Mouse (Mus musculus): ENCODE measurements around the gene Prdm8.

Prdm8 gene

DNA sequence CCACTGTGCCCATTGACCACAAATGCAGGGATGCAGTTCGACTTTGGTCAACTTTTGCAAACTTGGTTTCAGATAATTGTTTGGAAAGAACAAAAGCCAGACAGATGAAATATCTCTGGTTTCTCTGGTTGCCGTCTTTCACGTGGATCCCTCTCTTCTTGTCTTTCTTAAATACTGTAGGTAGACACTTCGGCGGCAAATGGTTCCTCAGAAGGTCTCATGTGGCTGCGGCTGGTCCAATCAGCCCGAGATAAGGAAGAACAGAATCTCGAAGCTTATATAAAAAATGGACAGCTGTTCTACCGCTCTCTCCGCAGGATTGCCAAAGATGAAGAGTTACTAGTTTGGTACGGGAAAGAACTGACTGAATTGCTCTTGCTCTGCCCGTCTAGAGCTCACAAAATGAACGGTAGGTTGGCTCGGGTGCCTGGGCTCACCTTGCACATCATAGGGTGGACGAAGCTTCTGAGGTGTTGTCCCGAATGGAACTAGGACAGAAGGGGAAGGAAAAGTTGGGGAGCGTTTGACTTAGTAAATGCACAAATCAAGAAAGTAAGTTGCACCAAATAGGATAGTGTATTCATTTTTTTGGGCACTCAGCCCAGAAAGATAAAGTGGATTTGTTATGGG, 17.4 kb downstream of the Prdm8 start:
- DNase-seq (ENCODE audit: low read depth, low spot score), result no peak

DNA sequence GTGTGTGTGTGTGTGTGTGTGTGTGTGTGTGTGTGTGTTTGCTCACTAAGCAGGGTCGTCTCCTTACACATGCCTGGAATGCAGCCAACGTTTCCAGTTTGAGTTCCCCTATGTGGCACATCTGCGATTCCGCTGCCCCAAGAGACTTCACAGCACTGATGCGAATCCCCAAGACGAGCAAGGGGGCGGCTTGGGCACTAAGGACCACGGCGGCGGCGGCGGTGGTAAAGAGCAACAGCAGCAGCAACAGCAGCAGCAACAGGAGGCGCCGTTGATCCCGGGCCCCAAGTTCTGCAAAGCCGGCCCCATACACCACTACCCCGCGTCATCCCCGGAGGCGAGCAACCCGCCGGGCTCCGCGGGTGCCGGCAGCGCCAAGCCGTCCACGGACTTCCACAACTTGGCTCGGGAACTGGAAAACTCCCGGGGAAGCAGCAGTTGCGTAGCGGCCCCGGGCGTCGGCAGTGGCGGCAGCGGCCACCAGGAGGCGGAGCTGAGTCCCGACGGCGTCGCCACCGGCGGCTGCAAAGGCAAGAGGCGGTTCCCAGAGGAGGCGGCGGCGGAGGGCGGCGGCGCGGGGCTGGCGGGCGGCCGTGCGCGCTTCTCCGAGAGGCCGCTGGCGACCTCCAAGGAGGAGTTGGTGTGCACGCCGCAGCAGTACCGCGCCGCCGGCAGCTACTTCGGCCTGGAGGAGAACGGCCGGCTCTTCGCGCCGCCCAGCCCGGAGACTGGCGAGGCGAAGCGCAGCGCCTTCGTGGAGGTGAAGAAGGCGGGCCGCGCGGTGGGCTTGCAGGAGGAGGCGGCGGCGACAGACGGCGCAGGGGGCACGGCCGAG, 18.2 kb downstream of the Prdm8 start:
- DNase-seq (ENCODE audit: low read depth, low spot score), result peak; percentile 75

DNA sequence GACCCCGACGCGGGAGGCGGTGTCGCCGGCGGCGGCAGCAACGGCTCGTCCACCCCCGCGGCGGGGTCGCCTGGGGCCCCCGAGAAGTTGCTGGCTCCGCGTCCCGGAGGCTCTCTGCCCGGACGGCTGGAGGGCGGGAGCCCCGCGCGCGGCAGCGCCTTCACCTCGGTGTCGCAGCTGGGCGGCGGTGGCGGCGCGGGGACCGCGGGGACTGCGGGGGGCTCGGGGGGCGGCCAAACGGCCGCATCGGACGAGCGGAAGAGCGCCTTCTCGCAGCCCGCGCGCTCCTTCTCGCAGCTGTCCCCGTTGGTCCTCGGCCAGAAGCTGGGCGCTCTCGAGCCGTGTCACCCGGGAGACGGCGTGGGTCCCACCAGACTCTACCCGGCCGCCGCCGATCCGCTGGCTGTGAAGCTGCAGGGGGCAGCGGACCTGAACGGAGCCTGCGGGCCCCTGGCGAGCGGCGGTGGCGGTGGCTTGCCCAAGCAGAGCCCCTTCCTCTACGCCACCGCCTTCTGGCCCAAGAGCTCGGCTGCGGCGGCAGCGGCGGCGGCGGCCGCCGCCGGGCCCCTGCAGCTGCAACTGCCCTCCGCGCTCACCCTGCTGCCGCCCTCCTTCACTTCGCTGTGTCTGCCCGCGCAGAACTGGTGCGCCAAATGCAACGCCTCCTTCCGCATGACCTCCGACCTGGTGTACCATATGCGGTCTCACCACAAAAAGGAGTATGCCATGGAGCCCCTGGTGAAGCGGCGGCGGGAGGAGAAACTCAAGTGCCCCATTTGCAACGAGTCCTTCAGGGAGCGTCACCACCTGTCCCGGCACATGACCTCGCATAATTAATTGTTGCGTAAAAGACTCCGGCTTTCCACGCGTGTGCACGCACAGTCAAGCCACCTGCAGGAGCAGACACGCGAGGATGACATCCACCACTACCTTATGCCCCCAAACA, 19.1 kb downstream of the Prdm8 start:
- DNase-seq (ENCODE audit: low read depth, low spot score), result peak; percentile 47

DNA sequence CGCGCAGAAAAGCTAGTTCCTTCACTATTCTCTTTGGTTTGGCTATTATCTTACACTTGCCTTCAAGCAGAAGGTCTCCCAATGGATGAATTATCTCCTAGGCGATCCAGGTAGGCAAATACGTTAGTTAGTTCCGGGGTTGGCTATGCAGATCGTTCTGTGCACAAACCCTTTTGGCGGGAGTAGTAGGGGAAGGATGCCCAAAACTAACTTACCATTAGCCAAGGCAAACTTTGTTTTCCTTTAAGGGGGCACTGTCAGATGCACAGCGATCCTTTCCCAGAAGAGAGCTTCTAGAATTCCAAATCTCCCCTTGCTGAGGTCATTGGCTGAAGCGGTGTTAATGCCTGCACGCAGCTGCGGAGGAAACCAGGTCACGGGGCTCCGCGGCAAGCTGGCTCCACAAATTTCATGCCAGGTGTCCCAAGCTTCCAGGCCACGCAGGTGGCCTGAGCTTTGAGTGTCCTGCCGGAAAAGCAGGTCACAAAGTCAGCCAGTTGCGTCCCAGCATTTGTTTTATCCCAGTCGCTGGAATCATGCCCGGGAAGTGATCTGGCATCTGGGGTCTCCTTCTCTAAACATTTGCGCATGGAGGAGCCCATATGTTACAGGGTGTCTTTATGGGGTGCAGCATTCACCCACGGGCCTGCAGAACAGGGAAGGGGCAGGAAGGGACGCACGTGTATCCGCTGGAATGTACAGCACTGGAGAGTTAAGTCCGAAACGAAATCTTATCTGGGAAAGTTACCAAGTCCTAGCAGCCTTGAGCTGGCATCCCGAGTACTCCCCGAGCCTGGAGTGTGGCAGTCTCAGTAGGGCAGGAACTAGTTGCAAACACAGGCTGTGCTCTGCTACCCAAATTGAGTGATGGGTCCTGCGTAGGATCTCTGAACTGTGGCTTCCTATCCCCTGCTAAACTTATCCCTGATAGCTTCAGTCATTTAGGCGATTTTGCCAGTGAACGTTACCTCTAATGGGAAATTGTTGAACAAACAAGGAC, 22.5 kb downstream of the Prdm8 start:
- peak; percentile 17 for DNase-seq (ENCODE audit: low read depth, low spot score)

DNA sequence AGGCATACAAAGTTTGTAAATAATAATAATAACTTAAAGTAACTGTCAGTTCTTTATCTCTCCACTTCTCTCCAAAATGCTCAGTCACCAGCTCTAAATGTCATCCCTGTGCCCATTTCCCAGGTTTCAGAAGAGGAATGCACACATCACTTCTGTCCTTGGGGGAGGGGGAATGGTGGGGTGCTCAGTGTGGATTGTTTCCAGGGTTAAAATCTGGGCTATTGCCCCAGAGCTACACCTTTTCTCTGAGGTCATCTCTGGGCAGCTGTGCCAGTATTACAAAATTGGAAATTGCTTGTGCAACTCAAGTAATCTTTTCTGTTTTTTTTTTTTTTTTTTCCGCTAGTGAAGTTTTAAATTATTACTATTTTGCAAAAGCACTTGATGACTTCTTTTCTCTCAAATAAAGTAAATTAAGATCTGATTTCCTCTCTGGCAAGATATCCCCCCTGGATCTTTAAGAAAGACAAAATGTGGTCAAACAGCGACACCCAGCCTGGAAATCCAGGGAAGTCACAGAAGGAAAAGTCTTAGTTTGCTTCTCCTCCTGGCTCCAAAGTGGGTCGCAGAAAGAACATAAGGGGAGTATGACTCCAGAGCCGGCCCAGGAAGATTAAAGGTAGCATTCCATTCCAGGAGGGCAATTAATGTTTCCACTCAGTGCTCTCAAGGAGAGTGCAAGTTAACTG, 25.4 kb downstream of the Prdm8 start:
- no peak for DNase-seq (ENCODE audit: low read depth, low spot score)

DNA sequence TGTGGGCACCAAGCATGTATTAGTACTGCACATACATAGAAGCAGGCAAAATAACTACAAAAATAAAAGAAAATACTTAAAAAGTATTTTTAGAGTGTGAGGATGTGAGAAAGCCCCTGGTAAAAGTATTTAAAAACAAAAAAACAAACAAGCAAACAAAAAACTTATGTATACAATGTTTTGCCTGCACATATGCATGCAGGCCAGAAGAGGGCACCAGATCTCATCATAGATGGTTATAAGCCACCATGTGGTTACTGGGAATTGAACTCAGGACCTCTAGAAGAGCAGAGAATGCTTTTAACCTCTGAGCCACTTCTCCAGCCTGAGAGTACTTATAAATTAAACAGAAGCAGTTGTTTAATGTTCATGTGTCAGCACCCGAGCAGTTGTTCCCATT, 28.0 kb downstream of the Prdm8 start:
- no peak for DNase-seq (ENCODE audit: low read depth, low spot score)

DNA sequence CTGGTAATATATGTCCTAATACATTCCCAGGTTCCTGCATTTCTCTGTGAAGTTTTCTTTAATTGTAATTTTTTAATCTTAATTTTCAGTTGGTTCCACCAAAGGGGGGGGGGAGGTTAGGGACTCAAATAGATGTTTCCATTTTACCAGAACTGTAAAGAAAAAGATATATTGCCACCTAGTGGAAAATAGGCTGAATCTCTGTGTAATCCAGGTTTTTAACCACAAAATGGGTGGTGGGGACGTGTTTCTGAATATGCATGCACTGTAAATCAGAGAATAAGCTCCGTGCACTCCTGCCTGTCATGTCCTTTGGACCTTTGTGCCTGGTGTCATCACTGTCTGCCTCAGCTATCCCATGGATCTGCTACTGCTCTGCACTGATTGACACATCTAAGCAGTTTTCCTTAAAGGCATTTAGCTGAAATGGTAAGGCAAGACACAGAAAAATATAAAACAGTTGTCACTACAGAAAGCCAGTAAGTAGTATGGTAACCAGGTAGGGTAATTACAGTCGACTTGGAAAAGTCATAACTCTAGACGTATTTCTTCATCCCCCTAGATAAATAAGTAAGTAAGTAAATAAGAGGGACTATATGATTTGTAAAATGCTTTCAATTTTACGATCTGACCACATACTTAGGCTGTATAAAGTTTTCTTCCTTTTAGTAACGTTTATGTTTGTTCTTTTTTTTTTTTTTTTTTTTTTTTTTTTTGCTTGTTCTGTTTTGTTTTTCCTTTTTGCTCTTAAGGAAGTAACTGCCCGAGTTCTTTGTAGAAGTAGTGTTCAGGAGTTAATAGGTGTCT, 31.6 kb downstream of the Prdm8 start:
- DNase-seq (ENCODE audit: low read depth, low spot score), result no peak

DNA sequence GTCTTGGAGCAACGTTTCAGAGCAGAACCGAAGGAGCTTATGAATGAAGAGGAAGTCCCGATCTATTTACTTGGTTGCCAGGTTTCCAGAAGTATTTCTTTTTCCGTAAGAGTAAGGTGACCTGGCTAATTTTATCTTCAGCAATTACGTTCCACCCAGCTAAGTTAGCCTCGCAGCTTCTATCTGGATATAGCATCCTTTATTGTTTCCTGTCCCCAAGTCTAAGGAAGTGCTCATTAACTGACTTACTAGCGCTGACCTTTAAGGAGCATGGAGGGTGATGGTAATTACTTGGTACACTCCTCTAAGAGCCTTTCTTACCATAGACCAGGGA, 32.2 kb downstream of the Prdm8 start:
- no peak for DNase-seq (ENCODE audit: low read depth, low spot score)

DNA sequence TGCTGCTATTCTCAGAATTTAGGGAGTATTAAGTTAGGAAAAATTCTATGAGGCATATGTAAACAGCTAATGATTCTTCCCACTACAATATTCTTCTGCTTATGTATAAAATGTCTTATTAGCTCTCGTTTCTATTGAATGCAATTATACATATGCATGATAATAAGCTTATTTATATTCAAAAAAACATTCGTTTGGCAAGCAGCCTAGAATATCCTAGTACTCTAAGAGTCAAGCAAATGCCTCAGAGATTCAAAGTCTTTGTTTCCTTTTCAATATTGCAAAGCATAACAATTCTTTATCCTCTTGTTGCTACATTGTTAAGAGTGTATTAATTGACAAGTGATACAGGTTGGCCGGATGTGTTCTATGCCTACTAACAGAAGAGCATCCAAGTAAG, 34.6 kb downstream of the Prdm8 start:
- DNase-seq (ENCODE audit: low read depth, low spot score), result no peak

DNA sequence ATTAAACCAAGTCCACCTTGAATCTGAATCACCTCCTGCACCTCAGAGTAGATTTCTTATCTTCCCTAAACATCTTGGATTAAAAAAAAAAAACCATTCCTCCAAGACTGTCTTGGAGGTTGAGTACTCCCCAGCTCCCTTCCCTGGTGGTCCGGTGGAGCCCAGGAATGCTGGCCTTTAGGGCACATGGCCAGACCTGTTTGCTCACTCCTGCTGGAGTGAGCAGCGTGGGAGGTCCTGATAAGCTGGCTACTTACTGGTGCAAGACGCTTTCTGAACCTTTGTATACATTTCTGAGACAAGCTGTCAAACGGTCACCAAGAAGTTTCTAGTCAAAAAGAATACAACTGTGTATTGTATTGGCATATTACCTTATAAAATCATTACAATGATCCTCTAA, 36.0 kb downstream of the Prdm8 start:
- no peak for DNase-seq (ENCODE audit: low read depth, low spot score)

DNA sequence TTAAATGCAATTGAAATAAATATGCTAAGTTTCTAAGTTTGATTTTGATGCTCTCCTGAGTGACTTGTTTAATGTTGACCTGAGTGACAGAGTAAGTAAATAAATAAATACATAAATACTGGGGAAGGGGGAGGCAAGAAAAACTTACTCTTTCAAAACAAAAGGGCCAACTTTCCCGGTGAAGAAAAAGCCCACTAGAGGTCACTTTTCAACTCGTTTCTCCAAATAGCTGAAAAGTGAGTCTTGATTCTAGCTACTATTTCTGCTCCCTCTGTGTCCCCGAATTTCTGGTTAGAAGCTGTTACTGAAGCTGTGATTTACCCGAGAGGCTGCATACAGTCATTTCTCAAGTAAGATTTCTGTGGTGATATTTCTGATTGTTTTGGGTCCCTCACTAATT, 45.5 kb downstream of the Prdm8 start:
- no peak for DNase-seq (ENCODE audit: low read depth, low spot score)

DNA sequence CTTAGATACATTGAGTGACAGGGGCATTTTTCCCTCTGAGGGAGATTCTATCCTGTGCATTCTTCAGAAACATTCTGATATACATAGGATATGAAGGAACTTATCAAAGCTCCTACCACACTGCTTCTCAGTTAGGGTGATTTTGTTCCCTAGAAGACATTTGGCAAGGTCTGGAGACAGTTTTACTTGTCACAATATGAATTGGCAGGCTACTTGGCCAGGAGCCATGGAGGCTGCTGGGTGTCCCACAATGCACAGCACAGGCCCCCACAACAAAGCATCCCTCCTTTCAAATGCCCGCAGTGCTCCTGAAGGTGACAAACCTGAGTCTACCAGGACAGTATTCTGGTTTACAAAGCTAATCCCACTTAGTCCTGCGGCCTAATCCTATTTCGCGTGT, 55.0 kb downstream of the Prdm8 start:
- no peak for DNase-seq (ENCODE audit: low read depth, low spot score)

DNA sequence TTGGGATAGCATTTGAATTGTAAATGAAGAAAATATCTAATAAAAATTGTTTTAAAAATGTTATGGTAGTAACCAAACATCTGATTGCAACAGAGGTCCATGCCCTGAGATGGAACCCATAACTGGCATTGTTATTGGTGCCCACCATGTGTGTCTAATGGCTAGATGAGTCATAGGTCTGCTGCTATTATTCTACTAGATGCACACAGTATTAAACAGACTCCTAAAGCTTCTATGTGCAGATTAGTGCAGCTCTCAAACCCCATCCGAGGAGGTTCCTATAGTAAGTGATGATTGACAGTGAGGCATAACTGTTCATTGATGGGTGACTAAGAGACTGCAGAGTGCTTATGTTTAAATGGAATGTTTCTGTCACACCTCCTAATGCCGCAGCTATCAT, 59.7 kb downstream of the Prdm8 start:
- DNase-seq (ENCODE audit: low read depth, low spot score), result no peak

DNA sequence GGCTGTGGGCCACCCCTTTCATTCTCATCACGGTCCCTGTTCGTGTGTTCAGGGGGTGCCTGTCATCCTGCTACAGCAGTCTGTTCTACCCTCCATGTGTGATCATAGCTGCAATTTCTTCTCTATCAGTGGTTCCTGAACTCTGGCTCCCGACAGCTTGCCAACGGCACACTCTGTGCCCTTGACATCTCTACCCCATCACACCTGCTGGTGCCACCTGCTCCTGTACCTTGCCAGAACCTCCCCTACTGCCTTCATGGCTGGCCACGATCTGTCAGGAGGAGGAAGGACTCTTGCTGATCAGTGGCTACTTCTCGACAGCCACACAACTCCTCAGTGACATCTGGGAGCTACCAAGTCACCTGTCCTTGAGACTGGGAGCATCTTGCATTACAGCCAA, 62.5 kb downstream of the Prdm8 start:
- no peak for DNase-seq (ENCODE audit: low read depth, low spot score)

DNA sequence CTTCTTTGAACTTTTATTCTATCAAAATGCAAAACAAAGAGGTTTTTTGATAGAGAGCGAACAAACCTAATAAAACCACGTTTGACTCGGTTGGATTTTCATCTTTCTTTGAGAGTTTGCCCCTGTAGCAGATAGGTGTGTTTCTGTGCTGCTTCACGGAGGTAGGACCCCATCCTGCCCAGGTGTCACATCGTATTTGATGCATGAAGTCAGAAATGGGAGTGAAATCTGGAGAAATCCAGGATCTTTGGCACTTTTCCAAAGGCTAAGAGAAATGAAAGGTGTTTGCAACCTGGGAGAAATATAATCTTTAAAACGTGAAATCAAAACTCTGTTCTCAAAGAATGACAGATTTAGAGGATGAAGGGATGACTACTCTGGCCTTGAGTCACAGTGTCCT, 71.5 kb downstream of the Prdm8 start:
- no peak for DNase-seq (ENCODE audit: low read depth, low spot score)
